Comparison of ENCODE assay signal across 14 mouse cellular contexts in the genomic region with DNA sequence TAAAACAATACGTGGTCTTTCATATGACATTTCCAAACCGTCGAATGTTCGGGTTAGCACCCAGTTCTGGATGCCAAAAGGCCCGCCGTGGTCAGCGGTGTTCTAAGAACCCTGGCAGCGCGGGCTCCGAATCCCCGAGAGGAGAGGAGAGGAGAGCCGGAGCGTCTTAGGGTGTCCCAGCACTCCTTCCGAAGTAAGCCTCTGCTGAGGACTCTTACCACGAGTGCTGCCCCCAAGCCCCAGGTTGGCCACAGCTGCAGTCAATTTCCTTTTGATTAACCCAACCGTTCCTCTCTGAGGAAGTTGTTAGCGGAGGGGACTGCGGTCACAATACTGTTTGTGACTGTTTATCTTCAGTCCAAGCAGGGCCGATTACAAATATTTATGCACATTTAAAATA.
DNase-seq lines count a peak whose midpoint lies in the region; ATAC-seq and TF ChIP-seq lines count a peak whose summit lies in the region.
"Had no signal": no experiment of that assay in that cellular context is flagged by ENCODE, and none has a peak within 500 bp of the region (broad histone marks: within the 10 kb centered on the region; RNA-seq: fewer than 3 reads in every experiment).

No protein-coding gene starts in this region.

- H3K4me1 ChIP-seq in hindbrain, embryonic 12.5 days = peaks cover 7% of the 10 kb centered on the region
- no peaks in the 10 kb centered on the region for H3K4me1 ChIP-seq in hindbrain, embryonic 16.5 days (ENCODE audit: control insufficient read depth, insufficient read depth, low read depth, low read length)
- peaks cover 16% of the 10 kb centered on the region for H3K4me1 ChIP-seq in thymus, adult 2 months (replicated peaks; ENCODE audit: control insufficient read depth, insufficient read depth, low read length)

- no peak overlapping the region for H3K4me3 ChIP-seq in hindbrain, embryonic 12.5 days
- no peak overlapping the region for H3K4me3 ChIP-seq in hindbrain, embryonic 16.5 days (ENCODE audit: low read length)
- H3K4me3 ChIP-seq in thymus, adult 2 months (ENCODE audit: control insufficient read depth, insufficient read depth, low read length) = no peak overlapping the region
- H3K4me3 ChIP-seq: layer of hippocampus, adult 2 months had no signal

- no peaks in the 10 kb centered on the region for H3K9me3 ChIP-seq in hindbrain, embryonic 12.5 days (replicated peaks)
- no peaks in the 10 kb centered on the region for H3K9me3 ChIP-seq in hindbrain, embryonic 16.5 days (ENCODE audit: control insufficient read depth, low read length)

- H3K9ac ChIP-seq in hindbrain, embryonic 12.5 days = no peak overlapping the region
- H3K9ac ChIP-seq in hindbrain, embryonic 16.5 days (ENCODE audit: low read depth, low read length) = no peak overlapping the region
- H3K9ac ChIP-seq: forebrain, postnatal 0 days had no signal

- intact Hi-C loops in left cerebral cortex, postnatal 10 days (cut with DNase I) = no loop called here
- intact Hi-C loops in left cerebral cortex, postnatal 14 days (cut with DNase I) = loop anchor here (10.0 kb wide), 1 partner anchor 185 kb away; no protein-coding TSS in a partner anchor

- no peak overlapping the region for H3K27ac ChIP-seq in hindbrain, embryonic 12.5 days
- no peak overlapping the region for H3K27ac ChIP-seq in hindbrain, embryonic 16.5 days (ENCODE audit: low read depth, low read length)
- H3K27ac ChIP-seq in thymus, adult 2 months (ENCODE audit: control insufficient read depth, insufficient read depth, low read length) = no peak overlapping the region
- H3K27ac ChIP-seq: layer of hippocampus, adult 2 months had no signal

- H3K4me2 ChIP-seq in hindbrain, embryonic 12.5 days (replicated peaks) = 0 out of 2 replicates have a peak overlapping the region, but pooled peaks have one; percentile 6
- H3K4me2 ChIP-seq in hindbrain, embryonic 16.5 days (ENCODE audit: low read length) = no peak overlapping the region

- TF ChIP-seq CTCF in thymus, adult 2 months (IDR thresholded peaks at IDR 0.05; ENCODE audit: borderline replicate concordance, control insufficient read depth, extremely low read depth, insufficient read depth, low read length, poor library complexity) = no peak

- WGBS in hindbrain, embryonic 12.5 days = 6% methylated on average over 19 of the region's 19 CpGs
- 17% methylated on average over 19 of the region's 19 CpGs for WGBS in hindbrain, embryonic 16.5 days
- WGBS in thymus, adult 2 months = 2% methylated on average over 19 of the region's 19 CpGs

- no peaks in the 10 kb centered on the region for H3K36me3 ChIP-seq in hindbrain, embryonic 12.5 days
- H3K36me3 ChIP-seq in hindbrain, embryonic 16.5 days (ENCODE audit: control insufficient read depth, insufficient read depth, low read length) = no peaks in the 10 kb centered on the region
- H3K36me3 ChIP-seq in thymus, adult 2 months (ENCODE audit: control insufficient read depth, insufficient read depth, low read length) = no peaks in the 10 kb centered on the region

- peak; percentile 12 for DNase-seq in thymus, postnatal 0 days (ENCODE audit: low spot score)
- no peak for DNase-seq in thymus, adult 2 months
- DNase-seq in forelimb bud, embryonic 11.5 days (ENCODE audit: low read depth, low spot score) = peak; percentile 47
- peak; percentile 13 for DNase-seq in thymus, postnatal 25 days
- DNase-seq in left cerebral cortex, postnatal 10 days (ENCODE audit: extremely low spot score in 1 of 2, low spot score in 2 of 2) = no peak
- DNase-seq in left cerebral cortex, postnatal 14 days (ENCODE audit: low spot score in 2 of 2) = no peak
- DNase-seq: cerebellum, adult 2 months; forebrain, postnatal 0 days; heart, postnatal 36 days; kidney, adult 9 months had no signal

- peaks cover 87% of the 10 kb centered on the region for H3K27me3 ChIP-seq in hindbrain, embryonic 12.5 days
- H3K27me3 ChIP-seq in hindbrain, embryonic 16.5 days (replicated peaks; ENCODE audit: control insufficient read depth, insufficient read depth, low read length) = peaks cover 72% of the 10 kb centered on the region
- H3K27me3 ChIP-seq in thymus, adult 2 months (ENCODE audit: control insufficient read depth, insufficient read depth, low read length) = no peaks in the 10 kb centered on the region; the same call in 1 of the 2 replicates

- no peak for TF ChIP-seq POLR2A in thymus, adult 2 months (IDR thresholded peaks at IDR 0.05; ENCODE audit: control insufficient read depth, extremely low read depth, insufficient read depth, low read length, poor library complexity)

- no peak for ATAC-seq in hindbrain, embryonic 12.5 days (ENCODE audit: low FRiP score)
- no peak for ATAC-seq in hindbrain, embryonic 16.5 days
- ATAC-seq: forebrain, postnatal 0 days; midbrain, embryonic 16.5 days had no signal

Comparison
In these comparisons a context has a peak if more than half of its experiments do, and no peak if none do; other contexts are left out.
1. DNase-seq: peak in thymus, postnatal 0 days (single experiment), forelimb bud, embryonic 11.5 days (single experiment) and thymus, postnatal 25 days (single experiment); none in thymus, adult 2 months (single experiment), left cerebral cortex, postnatal 10 days (0 of 2) and left cerebral cortex, postnatal 14 days (0 of 2).